Mouse (Mus musculus) spleen, adult 18-20 months (tissue): ENCODE data around the gene Fcor.

ENCODE experiments used
- DNase-seq, 2 experiments: peaks; one replicate each; pipeline ENCODE4 v3.0.0; 2022; ENCODE audit warnings: mixed read lengths in 2 of 2

Gene Fcor

DNA sequence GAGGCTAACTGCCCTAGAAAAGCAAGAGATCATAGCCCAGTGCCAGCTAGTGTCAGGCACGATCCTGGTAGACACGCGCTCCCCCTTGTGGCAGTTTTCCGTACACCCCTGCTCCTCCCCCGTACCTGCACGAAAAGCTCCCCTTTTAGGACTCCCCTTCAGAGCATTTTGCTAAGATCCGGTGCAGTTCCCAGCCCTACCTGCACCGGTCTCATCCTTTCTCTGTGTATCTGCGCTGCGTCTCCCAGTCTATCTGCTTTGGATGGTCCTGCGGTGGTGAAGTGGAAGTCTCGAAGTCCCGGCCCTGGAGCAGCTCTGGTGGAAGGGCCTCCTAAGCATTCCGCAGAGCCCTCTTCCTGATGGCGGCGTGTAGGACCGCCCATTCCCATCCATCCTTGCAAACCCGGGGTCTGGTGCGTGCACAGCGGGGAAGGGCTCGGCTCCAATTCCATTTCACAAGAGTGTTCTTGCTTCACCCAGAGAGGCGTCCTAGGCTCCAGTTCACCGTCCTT lies at the start of gene Fcor:
Gene Fcor, minus strand, starts transcription at position 383 of the 512 bp plus-strand sequence.
- peak; percentile 73 to 91 for DNase-seq

DNA sequence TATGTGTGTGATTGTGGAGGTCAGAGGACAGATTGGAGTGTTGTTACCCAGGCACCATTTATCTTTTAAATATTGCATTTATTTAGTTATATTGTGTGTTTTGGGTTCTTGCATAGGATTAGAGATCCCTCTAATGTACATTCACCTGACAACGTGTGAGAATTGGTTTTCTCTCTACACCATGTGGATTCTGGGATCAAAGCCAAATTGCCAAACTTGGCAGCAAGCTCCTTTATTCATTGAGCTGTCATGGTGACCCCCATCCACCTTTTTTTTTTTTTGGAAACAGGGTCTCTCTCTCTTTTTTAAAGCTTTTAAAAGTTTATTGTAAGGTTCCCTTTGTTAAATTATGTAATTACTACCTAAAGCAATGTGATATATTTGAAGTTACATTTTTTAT lies 48.9 kb upstream of the Fcor start:
- no peak for DNase-seq

DNA sequence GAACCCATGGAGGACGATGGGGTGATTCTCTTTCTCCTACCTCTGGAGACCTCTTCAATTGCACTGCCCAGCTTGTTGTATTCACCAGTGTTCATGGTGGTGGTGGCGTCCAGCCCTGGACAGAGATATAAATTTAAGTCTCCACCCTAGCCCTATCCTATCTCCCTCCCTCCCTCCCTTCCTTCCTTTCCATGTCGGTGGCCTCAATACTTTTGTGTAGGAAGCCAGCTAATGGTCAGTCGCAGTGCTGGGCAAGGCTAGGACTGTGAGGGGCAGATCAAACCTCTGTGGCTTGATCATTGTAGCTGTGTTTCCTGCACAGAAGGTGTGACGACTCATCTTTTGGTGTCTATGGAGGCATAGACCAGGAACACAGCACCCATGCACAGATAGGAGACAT lies 48.4 kb upstream of the Fcor start, which contains the start of gene Clec4g:
Gene Clec4g, minus strand, starts transcription at position 101 of the 400 bp plus-strand sequence.
- DNase-seq, result no peak

DNA sequence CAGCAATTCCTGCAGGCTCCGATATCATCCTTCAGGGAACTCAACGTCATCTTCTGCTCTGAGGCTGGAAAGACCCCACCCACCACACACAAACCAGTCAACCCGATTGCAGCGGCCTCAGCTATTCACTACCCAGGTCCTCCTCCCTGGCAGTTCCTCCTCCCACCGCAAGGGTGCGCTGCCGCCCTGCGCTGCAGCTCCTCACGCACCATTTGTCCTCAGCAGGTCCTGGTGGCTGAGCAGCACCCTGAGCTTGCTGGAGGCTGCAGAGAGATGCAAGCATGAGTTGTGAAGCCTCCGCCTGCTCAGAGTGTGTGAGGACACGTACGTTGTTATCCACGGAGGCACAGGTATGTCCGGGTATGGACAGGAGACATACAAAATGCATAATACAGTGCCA lies 46.4 kb upstream of the Fcor start:
- peak; percentile 70 to 86 for DNase-seq

DNA sequence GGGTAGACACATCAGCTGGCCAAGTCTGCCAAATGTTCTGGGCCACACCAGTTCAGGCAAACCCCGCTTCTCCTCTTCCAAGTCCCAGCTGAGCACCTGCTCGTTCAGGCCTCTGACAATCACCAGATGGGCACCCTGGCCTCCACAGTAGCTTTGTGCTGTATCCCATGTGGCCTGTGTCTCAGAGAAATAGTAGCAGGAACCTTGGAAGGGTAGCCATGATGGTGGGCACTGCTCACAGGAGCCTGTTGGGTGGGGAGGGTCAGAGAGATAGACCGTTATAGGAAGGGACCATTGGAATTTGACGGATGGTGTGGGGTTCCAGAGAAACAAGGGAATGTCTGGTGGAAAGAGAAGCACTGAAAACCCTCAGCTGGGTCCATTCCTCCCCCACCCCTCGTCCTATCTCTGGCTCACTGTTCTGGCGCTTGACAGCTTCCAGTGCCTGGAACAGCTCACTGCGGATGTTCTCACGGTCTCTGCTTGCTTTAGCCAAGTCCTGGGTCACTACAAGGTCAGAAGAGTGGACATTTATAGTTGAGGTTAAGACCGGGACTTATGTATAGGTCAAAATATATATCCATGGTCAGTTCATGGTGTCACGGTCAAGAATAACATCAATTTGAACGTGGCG lies 45.3 kb upstream of the Fcor start:
- no peak for DNase-seq

DNA sequence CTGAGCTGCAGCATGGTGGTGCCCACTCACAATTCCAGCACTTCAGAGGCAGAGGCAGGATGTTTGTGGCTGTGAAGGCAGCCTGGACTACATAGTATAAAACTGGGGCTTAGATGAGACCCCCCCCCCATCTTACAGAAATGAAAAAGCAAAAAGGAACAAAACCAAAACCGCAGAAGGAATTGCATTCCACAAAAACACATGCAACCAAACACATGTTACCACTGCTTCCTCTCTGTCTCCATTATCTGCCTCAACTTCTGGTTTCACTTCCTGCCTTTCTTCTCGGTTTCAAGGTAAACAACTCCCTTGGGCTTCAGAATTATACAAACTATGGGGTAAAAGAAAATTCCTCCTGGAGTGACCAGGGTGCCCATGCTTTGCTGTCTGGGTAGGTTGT lies 39.5 kb upstream of the Fcor start:
- DNase-seq, result no peak

DNA sequence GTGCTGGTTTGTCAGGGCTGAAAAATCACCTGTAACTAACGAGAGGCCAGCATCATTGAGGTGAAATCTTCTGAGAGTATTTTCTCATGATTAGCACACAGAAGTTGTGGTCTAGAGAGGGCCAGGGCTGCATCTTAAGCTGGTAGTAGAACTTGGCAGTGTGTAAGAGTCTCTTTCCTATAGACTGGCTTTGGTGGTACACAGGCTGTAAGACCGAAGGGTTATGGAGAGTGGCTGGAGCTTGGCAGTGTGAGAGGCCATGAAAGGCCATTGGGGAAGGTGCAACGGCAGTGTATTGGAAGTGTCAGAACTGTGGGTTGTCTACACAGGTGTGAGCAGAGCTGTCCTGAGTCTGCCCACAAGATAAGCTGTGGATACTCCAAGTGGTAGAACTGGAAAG lies 38.1 kb upstream of the Fcor start:
- no peak for DNase-seq

DNA sequence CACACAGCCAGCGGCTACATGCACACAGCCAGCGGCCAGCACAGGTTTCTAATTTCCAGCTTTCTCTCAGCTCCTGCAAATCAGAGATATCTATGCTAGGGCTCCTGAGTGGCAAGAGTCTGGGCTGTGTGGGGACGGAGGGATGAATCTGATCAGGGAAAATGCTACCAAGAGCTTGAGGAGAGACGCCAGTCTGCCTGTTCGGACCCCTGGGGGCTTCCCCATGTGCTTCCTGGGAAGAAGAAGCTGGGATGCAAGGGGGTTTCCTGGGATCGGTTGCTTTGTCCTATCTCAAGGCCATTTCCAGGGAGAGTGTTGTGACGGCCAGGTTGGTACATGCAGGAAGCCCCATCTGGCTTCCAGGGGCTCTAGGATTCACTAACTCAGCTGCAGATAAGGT lies 35.4 kb upstream of the Fcor start:
- no peak for DNase-seq

DNA sequence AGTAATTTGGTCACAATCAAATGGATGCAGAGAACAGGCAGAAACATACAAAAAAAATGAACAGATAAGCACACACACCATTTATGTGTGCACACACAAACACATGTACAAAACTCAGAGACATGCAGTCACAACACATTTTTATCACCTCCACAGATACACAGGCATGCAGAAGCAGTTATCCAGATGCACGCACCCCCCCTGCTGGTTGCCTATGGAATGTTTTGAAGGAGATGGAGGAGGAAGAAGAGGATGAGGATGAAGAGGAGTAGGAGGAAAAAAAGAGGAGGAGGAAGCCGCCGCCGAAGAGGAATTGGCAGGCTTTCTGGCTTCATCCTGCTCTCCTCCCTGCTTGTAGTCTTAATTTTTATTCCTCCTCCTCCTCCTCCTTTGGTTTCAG lies 33.5 kb upstream of the Fcor start:
- DNase-seq, result peak in 1 of 2 experiments; percentile 46

DNA sequence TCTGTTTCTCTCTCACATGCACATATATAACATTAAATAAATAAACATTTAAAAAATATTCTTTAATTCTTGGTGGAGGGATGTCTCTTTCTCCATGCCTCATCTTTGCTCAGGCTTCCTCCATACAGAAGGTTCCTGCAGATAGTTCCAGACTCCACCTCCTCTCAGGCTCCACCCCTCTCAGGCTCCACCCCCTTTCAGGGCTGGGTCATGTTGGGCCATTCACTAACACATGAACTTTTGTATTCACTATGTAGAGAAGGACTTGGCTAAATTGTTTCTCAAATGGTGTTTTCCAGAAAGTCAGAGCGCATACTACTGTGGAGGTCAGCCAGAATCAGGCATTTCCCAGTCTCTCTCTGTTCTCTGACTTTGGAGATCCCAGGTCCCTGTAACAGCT lies 29.3 kb upstream of the Fcor start:
- DNase-seq, result peak in 1 of 2 experiments; percentile 11

DNA sequence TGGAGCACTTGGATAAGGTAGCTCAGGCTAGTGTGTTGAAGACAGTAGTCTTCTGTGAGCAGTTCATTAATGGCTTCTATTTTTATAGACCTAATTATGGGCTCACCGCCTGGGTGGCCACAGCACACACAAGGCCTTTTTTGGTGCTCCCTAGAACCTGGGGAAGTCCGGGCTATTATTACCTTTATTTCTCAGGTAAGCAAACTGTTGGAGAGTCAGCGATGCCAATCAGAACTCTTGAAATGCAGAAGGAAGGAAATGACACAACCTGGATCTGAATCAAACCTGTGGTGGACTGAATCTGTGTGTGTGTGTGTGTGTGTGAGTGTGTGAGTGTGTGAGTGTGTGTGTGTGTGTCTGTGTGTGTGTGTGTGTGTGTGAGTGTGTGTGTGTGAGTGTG lies 22.0 kb upstream of the Fcor start, which contains the start of gene Fcer2a:
Gene Fcer2a, minus strand, starts transcription at position 55 of the 400 bp plus-strand sequence.
- DNase-seq, result peak in 1 of 2 experiments; percentile 16

DNA sequence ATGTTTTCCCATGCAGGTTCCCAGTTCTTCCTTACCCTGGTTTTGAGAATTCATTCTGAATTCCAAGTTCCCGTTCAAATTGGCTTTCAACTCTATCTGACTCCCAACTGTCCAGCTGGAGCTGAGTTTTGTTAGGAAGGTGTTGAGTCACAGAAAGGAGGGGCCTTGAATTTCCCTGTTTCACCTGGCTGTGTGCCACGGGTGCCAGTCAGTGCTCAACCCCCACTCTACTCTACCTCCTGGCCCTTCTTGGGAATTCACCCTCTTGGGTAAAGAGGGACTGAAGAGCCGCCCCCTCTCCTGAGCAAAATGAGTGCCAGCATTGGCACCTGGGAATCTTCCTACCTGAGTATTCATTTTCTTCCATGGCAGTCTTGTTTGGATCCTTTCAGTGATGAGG lies 18.6 kb upstream of the Fcor start:
- DNase-seq, result no peak

DNA sequence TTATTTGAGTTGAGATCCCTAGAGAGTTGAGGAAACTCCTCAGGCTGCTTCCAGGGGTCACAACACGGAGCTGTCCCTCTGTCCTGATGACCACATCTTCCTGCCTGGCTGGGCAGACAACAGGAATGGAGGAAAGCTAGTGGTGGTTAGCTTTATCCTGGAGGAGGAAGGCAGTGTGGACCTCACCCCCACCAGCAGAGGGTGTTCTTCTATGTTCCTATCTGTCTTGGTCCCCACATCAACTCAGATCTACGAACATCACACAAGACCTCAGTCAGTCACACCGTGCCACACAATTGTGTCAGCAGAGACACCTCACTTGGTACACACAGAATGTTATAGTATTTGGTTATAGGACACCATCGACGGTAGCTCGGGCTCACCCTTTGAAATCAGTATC lies 15.4 kb upstream of the Fcor start:
- DNase-seq, result no peak

DNA sequence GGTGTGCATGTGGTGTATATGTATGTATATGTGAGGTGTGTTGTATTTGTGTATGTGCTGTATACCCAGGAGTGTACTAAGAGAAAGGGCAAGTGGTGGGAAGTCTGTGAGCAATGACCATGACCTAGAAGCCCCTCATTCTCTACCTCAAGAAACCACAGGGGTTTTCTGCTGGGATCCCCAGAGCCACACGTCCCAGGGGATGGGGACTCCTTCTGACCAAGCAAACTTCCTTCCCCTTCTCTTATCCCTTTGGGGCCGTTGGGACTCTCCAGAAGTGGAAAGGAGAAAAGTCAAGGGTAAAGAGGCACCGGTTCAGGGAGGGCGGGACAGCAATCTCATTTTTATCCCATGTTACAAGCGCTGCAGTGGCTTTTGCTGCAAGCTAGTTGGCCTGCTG lies 13.3 kb upstream of the Fcor start:
- DNase-seq, result no peak

DNA sequence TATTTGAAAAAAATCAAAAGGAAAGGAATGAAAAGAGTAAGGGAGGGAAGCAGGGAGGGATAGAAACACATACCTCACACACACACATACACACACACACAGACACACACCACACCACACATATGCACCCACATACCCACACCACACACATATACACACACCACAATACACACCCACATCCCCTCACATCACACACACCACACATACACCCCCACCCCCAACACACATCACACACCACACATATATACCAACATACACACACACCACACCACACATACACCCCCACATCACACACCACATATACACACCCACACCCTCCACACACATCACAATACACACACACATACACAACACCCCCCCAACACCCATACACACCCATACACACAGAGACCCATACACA lies 12.4 kb upstream of the Fcor start:
- no peak for DNase-seq

DNA sequence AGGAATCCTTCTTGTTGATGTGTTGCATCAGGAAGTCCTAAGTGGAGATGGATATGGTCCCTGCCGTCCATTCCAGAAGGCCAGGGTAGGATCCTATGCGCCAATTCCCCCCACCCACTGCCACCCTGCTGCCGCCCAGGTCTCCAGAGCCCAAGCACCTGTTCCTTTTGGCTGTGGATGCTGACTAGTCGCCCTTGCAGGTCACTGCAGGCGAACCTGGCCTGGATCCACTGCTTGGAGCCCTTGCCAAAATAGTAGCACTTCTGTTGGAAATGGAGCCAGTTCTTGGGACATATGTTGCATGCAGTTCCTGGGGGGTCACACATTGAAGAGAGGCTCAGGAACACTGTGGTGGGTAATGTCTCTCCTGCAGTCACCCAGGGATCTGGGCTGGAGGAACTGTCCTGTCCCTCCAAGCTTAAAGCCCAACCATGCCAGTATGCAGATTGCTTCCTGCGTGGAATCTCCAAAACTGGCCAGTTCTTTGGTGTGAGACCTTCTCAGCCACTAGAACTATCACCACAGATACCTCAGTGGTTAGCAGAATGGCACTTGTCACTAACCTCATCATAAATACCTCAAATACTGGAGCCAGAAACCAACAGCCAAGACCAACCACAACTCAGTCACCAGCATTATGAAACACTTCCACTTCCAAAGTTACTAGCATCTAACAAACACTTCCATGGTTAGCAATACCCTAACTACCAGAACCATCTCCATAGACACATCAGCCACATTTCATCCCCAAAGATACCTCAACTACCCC lies 11.4 kb upstream of the Fcor start:
- no peak for DNase-seq

DNA sequence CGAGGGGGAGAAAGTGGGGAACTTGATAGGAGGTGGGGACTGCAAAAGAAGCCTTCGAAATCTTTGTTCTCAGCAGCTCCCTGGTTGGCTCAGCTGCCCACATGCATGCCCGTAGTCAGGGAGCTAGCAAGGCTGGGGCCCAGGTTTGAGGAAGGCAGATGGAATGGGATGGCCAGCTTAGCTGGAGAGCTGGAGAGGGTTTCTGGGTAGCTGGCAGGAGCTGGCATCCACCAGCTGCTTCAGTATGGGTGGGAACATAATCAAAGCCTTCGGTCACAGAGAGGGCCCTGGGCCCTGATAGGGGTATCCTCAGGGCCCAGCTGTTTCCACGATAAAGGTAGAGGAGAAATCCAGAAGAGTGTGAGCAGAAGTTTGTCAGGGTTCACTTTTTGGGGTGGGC lies 10.3 kb upstream of the Fcor start:
- no peak for DNase-seq

DNA sequence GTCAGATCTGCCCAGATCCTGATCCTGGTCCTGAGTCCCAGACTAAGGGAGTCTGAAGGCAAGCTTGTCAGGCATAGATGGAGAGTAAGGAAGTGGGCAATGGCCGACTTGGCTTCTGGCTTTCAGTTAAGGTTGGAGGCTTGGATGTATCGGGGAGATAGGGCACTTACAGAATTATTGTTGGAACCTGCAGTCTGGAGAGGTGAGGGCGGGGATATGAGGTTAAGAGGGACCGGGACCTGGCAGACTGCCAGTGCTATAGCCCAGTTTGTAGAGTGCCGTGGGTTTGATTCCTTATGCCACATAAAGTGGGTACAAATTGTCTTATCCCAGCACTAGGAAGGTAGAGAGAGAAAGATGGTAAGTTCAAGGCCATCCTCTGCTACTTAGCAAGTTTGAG lies 7.5 kb upstream of the Fcor start:
- DNase-seq, result no peak

DNA sequence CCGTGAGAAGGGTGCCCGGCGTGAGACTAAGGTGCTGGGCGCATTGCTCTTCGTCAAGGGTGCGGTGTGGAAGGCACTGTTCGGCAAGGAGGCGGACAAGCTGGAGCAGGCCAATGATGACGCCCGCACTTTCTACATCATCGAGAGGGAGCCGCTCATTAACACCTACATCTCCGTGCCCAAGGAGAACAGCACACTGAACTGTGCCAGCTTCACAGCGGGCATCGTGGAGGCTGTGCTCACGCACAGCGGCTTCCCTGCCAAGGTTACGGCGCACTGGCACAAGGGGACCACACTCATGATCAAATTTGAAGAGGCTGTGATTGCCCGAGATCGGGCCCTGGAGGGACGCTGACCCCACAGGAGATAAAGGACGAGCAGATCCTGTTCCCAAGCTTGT lies 7.1 kb upstream of the Fcor start:
- DNase-seq, result no peak

DNA sequence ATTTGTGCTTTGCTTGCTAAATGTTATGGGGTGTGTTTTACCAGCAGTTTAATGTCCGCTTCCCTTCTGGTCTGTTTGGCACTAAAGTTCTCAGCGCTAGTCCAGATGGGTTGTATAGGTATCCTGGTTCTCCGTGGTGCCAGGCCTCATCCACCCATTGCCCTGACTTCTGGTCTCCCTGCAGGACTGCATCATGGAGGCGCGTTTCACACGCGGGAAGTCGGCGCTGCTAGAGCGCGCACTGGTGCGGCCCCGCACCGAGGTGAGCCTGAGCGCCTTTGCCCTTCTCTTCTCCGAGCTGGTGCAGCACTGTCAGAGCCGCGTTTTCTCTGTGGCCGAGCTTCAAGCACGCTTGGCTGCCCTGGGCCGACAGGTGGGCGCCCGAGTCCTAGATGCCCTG lies 6.7 kb upstream of the Fcor start:
- no peak for DNase-seq

DNA sequence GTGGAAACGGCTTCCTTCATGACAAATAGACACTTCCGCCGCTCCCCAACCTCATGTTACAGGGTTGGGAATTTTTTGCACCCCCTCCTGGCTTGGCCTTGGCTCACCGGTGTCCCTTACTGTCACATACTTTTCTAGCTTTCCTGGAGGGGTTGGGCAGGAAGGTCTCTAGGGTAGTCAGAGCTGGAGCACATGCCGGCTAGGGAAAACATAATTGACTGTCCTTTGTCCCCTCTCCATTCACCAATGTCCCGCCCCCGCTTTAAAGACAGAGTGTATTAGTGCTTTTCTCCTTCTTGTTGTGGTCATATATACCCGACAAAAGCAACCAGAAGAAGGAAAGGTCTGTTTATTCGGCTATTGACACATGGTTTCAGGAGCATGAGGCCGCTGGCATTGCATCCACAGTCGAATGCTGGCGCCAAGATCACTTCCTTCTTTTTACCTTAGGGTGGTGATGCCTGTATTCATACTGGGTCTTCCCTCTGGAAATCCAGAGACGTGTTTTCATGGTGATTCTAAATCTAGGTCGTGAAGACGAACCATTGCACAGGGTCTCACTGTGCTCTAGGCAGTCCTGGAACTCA lies 4.9 kb upstream of the Fcor start:
- DNase-seq, result no peak

DNA sequence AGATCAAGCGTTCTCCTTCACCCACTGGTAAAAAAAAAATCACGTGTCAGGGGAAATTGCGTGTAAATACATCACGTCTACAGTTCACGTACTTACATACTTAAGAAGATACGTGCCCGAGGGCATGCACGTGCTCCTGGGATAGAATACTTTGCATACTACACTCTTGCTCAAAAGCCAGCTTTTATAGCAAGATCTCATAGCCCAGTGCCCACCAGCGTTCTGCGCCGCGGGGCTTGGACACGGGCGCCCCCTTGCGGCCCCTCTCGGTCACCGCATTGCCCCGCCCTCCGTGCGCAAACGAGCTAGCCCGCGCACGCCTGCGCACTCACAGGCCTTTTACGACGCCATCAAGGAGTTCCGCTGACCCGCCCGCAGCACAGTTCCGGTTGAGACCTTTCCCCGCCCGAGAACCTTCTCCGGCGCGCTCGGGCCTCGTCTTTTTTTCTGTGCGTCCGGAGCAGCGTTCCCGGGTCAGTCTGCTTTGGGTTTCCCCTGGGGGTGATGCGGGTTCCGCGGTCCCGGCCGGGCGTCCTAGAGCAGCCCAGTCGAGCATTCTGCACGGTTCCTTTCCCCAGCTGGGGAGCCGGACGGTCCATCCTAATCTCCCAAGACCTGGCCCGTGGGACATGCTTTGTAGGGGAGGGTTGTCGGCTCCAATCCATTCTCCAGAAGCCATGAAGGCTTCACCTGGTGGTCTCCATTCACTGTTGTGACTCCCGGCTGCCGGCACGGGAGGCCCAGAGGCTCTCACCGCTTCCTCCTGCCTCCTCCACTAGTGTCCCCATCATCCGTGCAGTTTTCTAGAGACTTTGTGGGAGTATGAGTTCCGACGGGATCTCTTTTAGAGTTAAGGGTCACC lies 4.2 kb upstream of the Fcor start, which contains the start of gene Trappc5:
Gene Trappc5, plus strand, starts transcription at position 169 of the 862 bp plus-strand sequence.
- peak; percentile 90 to 97 for DNase-seq

DNA sequence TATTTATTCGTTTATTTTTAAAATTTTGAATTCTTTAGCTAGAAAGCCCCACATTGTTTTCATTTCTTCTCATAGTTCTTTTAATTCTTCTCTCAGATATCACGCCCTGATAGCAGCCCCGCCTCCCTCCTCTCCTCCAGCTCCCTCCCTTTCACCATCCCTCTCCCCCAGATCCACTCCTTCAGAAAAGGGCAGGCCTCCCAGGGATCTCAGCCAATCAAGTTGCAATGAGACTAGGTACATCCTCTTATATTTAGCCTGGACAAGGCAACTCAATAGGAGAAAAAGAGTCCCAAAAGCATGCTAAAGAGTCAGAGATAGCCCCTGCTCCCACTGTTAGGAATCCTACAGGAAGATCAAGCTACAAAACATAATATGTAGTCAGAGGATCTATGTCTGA lies 2.5 kb upstream of the Fcor start:
- DNase-seq, result no peak
